Mouse (Mus musculus): ENCODE data around the gene Ubr3. TPM values are rescaled to one million over a fixed set of nuclear protein-coding genes. Genes with fewer than 3 reads are reported as not detected.

Ubr3 gene
- total and polyA plus RNA-seq, 3 experiments: 10.1 to 188 (median 25.3) TPM

DNA sequence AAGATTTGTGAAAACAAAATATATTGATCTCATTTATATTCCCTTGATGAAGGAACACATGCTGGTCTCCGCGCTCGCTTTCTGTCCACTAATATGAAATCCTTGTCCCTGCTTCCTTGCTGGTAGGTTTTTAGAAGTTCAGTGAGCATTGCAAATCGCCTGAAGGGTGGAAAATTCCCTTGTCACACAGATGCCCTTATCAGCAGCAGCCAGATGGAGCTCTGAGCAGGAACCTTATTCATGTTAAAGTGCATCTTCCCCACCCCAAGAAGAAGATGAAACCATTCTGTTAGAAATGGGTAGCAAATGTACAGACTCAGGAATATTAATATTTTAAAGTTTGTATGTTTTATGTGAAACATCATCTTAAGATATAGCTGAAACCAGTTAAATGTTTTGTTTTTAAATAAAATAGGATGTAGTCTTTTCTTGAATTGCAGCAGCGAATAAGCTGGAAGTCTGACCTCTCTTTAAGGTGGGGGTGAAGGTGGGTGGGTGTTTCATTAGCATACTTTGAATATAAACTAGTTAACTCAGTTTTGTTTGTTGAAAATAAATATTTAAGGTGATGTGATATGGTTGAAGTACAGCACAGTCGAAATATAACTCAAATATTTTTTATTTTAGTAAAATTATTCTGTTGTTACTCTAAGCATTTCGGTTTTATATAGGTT lies 102.2 kb downstream of the Ubr3 start:
- no peaks in the 10 kb centered on the region for H3K79me2 ChIP-seq (ENCODE audit: control insufficient read depth, insufficient read depth, low read length, poor library complexity)
- peaks cover 0 to 15% of the 10 kb centered on the region in 2 experiments for H3K36me3 ChIP-seq (ENCODE audit: control insufficient read depth in 1 of 2, insufficient read depth in 2 of 2, low read length in 2 of 2)
- H3K27ac ChIP-seq (ENCODE audit: control insufficient read depth, low read depth, low read length): peak overlapping the region; percentile 32; the same call in 1 of the 2 replicates
- H3K27me3 ChIP-seq (ENCODE audit: control insufficient read depth in 1 of 2, insufficient read depth in 2 of 2, low read length in 2 of 2): no peaks in the 10 kb centered on the region
- H3K4me1 ChIP-seq (ENCODE audit: control insufficient read depth in 1 of 2, insufficient read depth in 2 of 2, low read length in 2 of 2): peaks cover 3 to 21% of the 10 kb centered on the region in 2 experiments
- no peak overlapping the region for H3K4me3 ChIP-seq (ENCODE audit: control insufficient read depth in 1 of 2, insufficient read depth in 1 of 2, low read depth in 2 of 2, low read length in 2 of 2)
- no peak overlapping the region for H3K9ac ChIP-seq (ENCODE audit: control insufficient read depth, low read depth, low read length, poor library complexity, severe bottlenecking)
- H3K9me3 ChIP-seq (replicated peaks; ENCODE audit: insufficient read depth, low read length): no peaks in the 10 kb centered on the region
- peak; percentile 84 for DNase-seq (ENCODE audit: low read depth, low spot score)
- TF ChIP-seq E2F4 (IDR thresholded peaks at IDR 0.05; ENCODE audit: borderline replicate concordance, low read depth, low read length): no peak
- TF ChIP-seq UBTF (IDR thresholded peaks at IDR 0.05; ENCODE audit: borderline replicate concordance, insufficient read depth, low read depth, low read length): no peak
- no peak for TF ChIP-seq CTCF (IDR thresholded peaks at IDR 0.05 in 2 of 3, conservative IDR thresholded peaks at IDR 0.05 in 1 of 3; ENCODE audit: control insufficient read depth in 1 of 3, insufficient read depth in 1 of 3, low read depth in 2 of 3, low read length in 3 of 3, poor library complexity in 1 of 3, severe bottlenecking in 1 of 3)
- no peak for TF ChIP-seq MAX (IDR thresholded peaks at IDR 0.05; ENCODE audit: low read length)
- no peak for TF ChIP-seq CHD1 (IDR thresholded peaks at IDR 0.05; ENCODE audit: low read depth, low read length)
- no peak for TF ChIP-seq NRF1 (IDR thresholded peaks at IDR 0.05; ENCODE audit: insufficient read depth, low read depth, low read length, poor library complexity, severe bottlenecking)
- TF ChIP-seq RCOR1 (IDR thresholded peaks at IDR 0.05; ENCODE audit: low read depth, low read length): peak; percentile 80
- TF ChIP-seq USF2 (IDR thresholded peaks at IDR 0.05; ENCODE audit: borderline replicate concordance in 1 of 2, insufficient read depth in 1 of 2, low read depth in 1 of 2, low read length in 2 of 2): no peak
- TF ChIP-seq POLR2AphosphoS2 (IDR thresholded peaks at IDR 0.05; ENCODE audit: low read length): no peak
- TF ChIP-seq MYC (IDR thresholded peaks at IDR 0.05; ENCODE audit: low read depth, low read length): 0 out of 2 replicates have a peak, but pooled peaks have one; percentile 33
- TF ChIP-seq MYB (IDR thresholded peaks at IDR 0.05; ENCODE audit: low read depth, low read length): no peak
- TF ChIP-seq ELF1 (IDR thresholded peaks at IDR 0.05; ENCODE audit: low read depth, low read length): no peak
- TF ChIP-seq HCFC1 (IDR thresholded peaks at IDR 0.05; ENCODE audit: low read depth, low read length): no peak
- TF ChIP-seq NELFE (IDR thresholded peaks at IDR 0.05; ENCODE audit: low read depth, low read length): no peak
- TF ChIP-seq SMC3 (IDR thresholded peaks at IDR 0.05; ENCODE audit: low read depth, low read length): no peak
- TF ChIP-seq EP300 (IDR thresholded peaks at IDR 0.05; ENCODE audit: low read depth in 1 of 2, low read length in 2 of 2): peak; percentile 83 to 89
- TF ChIP-seq ZC3H11A (IDR thresholded peaks at IDR 0.05; ENCODE audit: low read depth, low read length): no peak
- peak; percentile 65; the same call in 1 of the 2 replicates for TF ChIP-seq ETS1 (IDR thresholded peaks at IDR 0.05; ENCODE audit: low read depth, low read length)
- TF ChIP-seq ZMIZ1 (IDR thresholded peaks at IDR 0.05; ENCODE audit: low read depth, low read length): no peak
- no peak for TF ChIP-seq GABPA (IDR thresholded peaks at IDR 0.05; ENCODE audit: low read depth, low read length)
- TF ChIP-seq MAZ (IDR thresholded peaks at IDR 0.05; ENCODE audit: low read depth, low read length): no peak
- TF ChIP-seq MEF2A (IDR thresholded peaks at IDR 0.05; ENCODE audit: extremely low read depth, insufficient replicate concordance, low read depth, low read length, poor library complexity, severe bottlenecking): no peak
- no peak for TF ChIP-seq TBP (IDR thresholded peaks at IDR 0.05; ENCODE audit: low read depth, low read length)
- 0 out of 2 replicates have a peak, but pooled peaks have one; percentile 39 for TF ChIP-seq SIN3A (IDR thresholded peaks at IDR 0.05; ENCODE audit: low read length)
- TF ChIP-seq RAD21 (IDR thresholded peaks at IDR 0.05; ENCODE audit: low read depth, low read length): no peak
- TF ChIP-seq TCF12 (IDR thresholded peaks at IDR 0.05; ENCODE audit: low read depth, low read length): peak; percentile 92
- no peak for TF ChIP-seq KAT2A (conservative IDR thresholded peaks at IDR 0.05; ENCODE audit: low read depth, low read length)
- no peak for TF ChIP-seq POLR2A (IDR thresholded peaks at IDR 0.05; ENCODE audit: control insufficient read depth in 1 of 2, insufficient read depth in 1 of 2, low read depth in 1 of 2, low read length in 2 of 2, poor library complexity in 1 of 2)
- TF ChIP-seq JUND (IDR thresholded peaks at IDR 0.05; ENCODE audit: low read depth, low read length): no peak
- no peak for TF ChIP-seq POLR2AphosphoS5 (IDR thresholded peaks at IDR 0.05; ENCODE audit: borderline replicate concordance, low read depth, low read length)
- TF ChIP-seq TAL1 (IDR thresholded peaks at IDR 0.05; ENCODE audit: low read length): peak; percentile 94
- TF ChIP-seq MAFK (IDR thresholded peaks at IDR 0.05; ENCODE audit: borderline replicate concordance, low read depth, low read length): no peak
- peak; percentile 91 for TF ChIP-seq GATA1 (IDR thresholded peaks at IDR 0.05; ENCODE audit: low read depth, low read length)
- TF ChIP-seq CHD2 (IDR thresholded peaks at IDR 0.05; ENCODE audit: low read length): no peak
- no peak for TF ChIP-seq ZNF384 (IDR thresholded peaks at IDR 0.05; ENCODE audit: low read depth, low read length)
- TF ChIP-seq ZKSCAN1 (IDR thresholded peaks at IDR 0.05; ENCODE audit: low read depth, low read length): no peak
- TF ChIP-seq BHLHE40 (IDR thresholded peaks at IDR 0.05; ENCODE audit: borderline replicate concordance, low read depth, low read length): no peak
